Mouse (Mus musculus) skeletal muscle tissue, adult 2 months (tissue): Measurements from ENCODE around the gene Dusp11.
"Not testable (repeated sequence)": the region's sequence is repeated elsewhere in the genome, so short reads cannot be mapped to it uniquely, and the experiment has no call there.

Source experiments
- DNase-seq: peaks from one replicate; pipeline ENCODE4 v3.0.0-alpha.2; 2012; ENCODE audit warnings: low read depth, low spot score

Gene Dusp11

GRCm38 (mm10) chr6:85961101-85962091, at the start of gene Dusp11:
Gene Dusp11 (minus strand): TSS chr6:85961667.
- peak; percentile 90 for DNase-seq

- DNase-seq, result no peak
These were observed 48.5 kb upstream of the Dusp11 start for GRCm38 (mm10) chr6:86009980-86010379.

GRCm38 (mm10) chr6:86004271-86005148, 43.0 kb upstream of the Dusp11 start:
- peak; percentile 62 for DNase-seq

GRCm38 (mm10) chr6:86003405-86003925, 42.0 kb upstream of the Dusp11 start:
- DNase-seq, result no peak

- DNase-seq, result not testable (repeated sequence)
These were observed 29.3 kb upstream of the Dusp11 start for GRCm38 (mm10) chr6:85990774-85991173.

GRCm38 (mm10) chr6:85989570-85989969, 28.1 kb upstream of the Dusp11 start:
- DNase-seq, result not testable (repeated sequence)

- no peak for DNase-seq
These were observed 22.9 kb upstream of the Dusp11 start for GRCm38 (mm10) chr6:85984351-85984750.

GRCm38 (mm10) chr6:85978736-85979135, 17.3 kb upstream of the Dusp11 start:
- DNase-seq, result not testable (repeated sequence)

- no peak for DNase-seq
These were observed 14.8 kb upstream of the Dusp11 start for GRCm38 (mm10) chr6:85976242-85976641.

GRCm38 (mm10) chr6:85975761-85976160, 14.3 kb upstream of the Dusp11 start:
- DNase-seq, result no peak

- DNase-seq, result no peak
These were observed 13.6 kb upstream of the Dusp11 start for GRCm38 (mm10) chr6:85974941-85975617.

- no peak for DNase-seq
These were observed 11.9 kb upstream of the Dusp11 start for GRCm38 (mm10) chr6:85973336-85973735.

- DNase-seq, result no peak
These were observed 11.2 kb upstream of the Dusp11 start for GRCm38 (mm10) chr6:85972699-85973098.

- no peak for DNase-seq
These were observed 8.4 kb upstream of the Dusp11 start for GRCm38 (mm10) chr6:85969889-85970288.

GRCm38 (mm10) chr6:85966686-85967085, 5.2 kb upstream of the Dusp11 start:
- DNase-seq, result no peak

GRCm38 (mm10) chr6:85966081-85966480, 4.6 kb upstream of the Dusp11 start:
- peak; percentile 26 for DNase-seq

GRCm38 (mm10) chr6:85957581-85957980, 3.9 kb downstream of the Dusp11 start:
- no peak for DNase-seq

- no peak for DNase-seq
These were observed 12.9 kb downstream of the Dusp11 start for GRCm38 (mm10) chr6:85948549-85948948.

- no peak for DNase-seq
These were observed 19.0 kb downstream of the Dusp11 start for GRCm38 (mm10) chr6:85942469-85942868.

- no peak for DNase-seq
These were observed 22.8 kb downstream of the Dusp11 start for GRCm38 (mm10) chr6:85938701-85939100.
